Mouse (Mus musculus) brain, embryonic 18.5 days (tissue): ENCODE data around the gene Phlpp1.

Experiments used
- DNase-seq: peaks from one replicate; pipeline ENCODE4 v3.0.0-alpha.2; 2012; ENCODE audit warnings: low read depth, low spot score

Phlpp1 gene

DNA sequence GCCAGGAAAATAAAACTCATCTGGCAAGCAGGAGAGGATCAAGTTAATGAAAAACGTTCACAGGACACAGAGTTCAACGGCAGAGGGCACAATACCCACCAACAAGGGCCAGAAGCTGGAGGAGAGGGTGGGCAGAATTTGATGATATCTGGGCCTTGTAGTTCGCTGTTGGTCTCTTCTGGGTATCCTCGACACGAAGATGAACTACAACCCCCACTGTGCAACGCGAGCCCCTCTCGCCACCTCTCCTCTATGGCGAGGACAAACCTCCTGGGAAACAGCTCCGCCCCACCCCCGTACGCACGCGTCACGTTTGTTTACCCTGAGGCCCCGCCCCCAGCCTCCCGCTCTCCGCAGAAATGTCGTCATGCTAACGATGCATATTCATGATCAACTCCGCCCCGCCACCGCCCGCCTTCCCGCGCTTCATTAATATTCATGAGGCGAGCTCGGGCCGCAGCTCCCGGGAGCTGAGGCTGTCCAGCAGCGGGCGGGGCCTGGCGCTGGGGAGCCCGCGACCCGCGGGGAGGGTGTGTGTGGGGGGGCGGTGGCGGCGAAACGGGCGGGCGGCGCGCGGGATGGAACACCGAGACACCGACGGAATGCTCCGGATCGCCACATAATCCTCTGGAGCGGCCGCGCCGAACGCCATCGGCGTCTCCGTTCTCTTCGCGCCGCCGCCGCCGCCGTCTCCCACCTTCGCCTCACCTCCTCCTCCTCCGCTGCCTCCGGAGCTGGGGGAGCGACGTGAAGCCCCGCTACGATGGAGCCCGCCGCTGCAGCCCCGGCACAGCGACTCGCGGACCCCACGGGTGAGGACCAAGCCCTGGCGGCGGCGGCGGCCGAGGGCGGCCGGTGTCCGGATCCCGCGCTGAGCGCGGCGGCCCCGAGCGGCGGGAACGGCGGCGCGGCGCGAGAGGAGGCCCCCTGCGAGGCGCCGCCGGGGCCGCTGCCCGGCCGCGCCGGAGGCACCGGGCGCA lies at the start of gene Phlpp1:
Gene Phlpp1 (plus strand): TSS at position 512 of the 980 bp plus-strand sequence.
- peak; percentile 100 for DNase-seq

DNA sequence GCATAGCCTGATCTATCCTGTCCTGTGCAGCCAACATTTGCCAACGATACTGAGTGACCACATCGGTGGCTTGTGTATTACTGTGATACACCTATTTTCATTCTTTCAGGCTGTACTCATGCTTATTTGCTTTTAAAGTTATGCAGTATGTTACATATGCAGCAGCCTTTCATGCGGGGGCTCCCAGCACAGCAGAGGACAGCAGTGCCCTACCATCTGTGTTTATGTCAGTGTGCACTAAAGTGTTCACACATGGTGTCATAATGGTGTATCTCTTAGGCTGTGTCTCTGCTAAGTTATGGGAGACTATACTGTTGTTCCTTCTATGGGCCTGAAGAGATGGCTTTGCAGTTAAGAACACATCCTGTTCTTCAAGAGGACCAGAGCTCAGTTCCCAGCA lies 45.0 kb upstream of the Phlpp1 start:
- DNase-seq, result no peak

DNA sequence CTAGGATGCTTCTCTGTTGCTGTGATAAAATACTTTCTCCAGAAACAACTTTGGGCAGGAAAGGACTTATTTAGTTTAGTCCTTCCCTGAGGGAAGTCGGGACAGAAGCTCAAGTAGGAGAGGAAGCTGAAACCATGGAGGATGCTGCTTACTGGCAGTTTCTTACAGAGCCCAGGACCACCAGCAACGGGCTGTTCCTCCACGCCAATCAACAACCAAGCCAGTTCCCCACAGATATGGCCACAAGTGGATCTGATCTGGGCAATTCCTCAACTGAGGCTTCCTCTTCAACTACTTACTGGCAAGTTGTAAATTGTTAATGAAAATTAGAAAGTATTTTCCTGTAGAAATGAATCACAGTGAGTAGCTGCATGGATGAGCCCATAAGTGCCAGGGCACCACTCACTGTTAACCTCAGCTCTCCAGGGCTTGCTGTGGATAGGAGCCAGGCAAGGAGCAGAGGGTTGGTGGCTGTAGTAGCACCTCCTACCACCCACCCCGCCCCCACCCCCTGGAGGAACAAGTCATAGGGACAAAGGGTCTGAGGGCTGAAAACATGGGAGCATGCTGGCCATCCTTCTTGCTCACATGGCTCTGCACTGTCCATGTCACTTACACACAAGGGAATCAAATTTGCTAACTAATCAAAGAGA lies 39.7 kb upstream of the Phlpp1 start:
- no peak for DNase-seq

DNA sequence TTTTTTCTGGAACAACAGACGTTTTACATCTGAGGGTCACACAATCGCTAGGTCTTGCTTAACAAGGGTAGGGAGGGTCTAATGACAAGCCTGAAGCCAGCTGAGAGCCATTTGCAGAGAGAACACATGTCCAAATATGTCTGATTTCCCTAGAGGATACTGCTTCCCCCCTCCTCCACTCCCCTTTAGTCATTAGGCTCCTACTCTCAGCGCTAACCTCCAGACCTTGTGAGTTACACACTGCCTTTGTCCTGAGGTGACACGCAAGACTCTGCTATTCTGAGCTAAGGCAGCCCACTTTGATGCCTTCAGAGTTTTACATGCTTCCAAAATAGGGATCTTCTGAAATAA lies 39.2 kb upstream of the Phlpp1 start:
- DNase-seq, result no peak

DNA sequence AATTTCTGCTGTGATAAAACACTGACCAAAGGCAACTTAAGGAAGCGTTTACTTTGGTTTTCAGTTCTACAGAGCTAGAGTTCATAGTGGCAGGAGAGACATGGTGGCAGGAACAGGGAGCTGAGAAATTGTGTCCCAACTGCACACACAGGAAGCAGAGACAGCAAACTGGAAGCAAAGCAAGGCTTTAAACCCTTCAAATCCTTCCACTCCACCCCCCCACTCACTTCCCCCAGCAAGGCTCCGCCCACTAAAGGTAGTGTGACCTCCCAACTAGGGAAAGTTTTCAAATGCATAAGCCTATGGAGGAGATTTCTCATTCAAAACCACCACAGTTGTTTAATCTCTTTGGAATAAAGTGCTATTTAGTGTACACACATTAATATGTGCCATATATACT lies 32.9 kb upstream of the Phlpp1 start:
- no peak for DNase-seq

DNA sequence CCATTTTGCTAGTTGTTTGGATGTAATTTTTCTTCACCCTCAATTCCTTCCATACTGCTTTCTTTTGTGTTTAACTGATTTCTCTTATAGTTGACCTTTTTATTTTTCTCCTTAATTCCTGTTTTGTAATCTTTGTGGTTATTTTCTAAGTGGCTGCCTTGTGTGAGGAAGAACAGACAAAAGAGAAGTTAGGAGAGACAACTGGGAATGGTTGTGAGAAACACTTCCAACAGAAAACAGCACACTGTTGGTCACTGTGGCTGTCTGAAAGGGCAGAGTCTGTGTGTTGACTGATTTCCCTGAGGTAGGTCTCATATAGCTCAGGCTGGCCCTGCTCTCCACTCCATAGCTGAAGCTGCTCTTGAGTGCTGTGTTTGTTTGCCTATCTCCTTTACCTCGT lies 32.4 kb upstream of the Phlpp1 start:
- DNase-seq, result no peak

DNA sequence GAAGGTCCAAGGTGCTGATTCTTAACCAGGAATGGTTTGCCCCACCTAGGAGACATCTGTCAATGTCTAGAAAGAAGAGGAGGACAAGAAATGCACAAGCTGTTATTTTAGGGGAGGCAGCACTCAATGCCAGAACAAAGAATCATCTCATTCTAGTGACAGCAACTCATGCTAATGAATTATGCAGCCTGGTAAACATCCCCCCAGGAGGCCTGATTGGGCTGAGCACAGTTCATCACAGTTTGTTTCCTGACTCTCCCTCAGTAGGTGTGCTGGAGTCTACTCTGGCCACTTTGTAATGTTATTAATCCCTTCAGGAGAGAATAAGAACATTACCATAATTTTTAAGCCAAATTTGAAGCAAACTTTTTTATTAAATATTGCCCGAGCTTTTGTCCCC lies 29.5 kb upstream of the Phlpp1 start:
- DNase-seq, result no peak

DNA sequence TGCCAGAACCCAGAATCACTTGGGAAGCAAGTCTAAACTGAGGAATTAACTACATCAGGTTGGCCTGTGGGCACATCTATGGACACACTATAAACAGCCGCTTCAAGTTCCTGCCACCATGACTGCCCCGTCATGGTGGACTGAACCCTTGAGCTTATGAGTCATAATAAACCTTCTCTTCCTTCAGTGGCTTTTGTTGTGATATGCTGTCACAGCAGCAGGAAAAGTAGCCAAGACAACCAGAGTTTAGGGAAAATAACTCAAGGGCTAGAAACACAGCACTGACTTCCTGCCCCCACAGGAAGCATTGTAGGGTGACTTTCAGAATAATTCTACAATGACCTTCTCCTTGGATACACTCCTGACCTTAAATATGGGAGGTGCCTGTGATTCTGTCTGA lies 27.0 kb upstream of the Phlpp1 start:
- DNase-seq, result no peak

DNA sequence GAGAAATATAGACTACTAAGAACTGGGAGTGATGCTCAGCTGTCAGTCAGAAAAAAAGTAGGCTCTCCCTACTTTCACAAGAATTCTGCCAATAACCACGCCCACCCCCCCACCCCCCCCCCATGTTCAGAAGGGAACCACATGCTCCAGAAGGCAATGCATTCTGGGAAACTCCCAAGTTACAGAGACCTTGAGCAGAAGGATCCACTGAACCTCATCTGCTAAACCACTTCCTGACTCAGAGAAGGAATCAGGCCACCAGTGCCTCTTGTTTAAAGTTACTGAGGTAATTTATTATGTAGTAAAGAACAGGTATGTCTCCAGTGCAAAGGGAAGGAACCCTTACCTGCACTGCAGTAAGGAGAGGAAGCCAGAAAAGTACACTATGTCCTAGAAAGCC lies 26.5 kb upstream of the Phlpp1 start:
- no peak for DNase-seq

DNA sequence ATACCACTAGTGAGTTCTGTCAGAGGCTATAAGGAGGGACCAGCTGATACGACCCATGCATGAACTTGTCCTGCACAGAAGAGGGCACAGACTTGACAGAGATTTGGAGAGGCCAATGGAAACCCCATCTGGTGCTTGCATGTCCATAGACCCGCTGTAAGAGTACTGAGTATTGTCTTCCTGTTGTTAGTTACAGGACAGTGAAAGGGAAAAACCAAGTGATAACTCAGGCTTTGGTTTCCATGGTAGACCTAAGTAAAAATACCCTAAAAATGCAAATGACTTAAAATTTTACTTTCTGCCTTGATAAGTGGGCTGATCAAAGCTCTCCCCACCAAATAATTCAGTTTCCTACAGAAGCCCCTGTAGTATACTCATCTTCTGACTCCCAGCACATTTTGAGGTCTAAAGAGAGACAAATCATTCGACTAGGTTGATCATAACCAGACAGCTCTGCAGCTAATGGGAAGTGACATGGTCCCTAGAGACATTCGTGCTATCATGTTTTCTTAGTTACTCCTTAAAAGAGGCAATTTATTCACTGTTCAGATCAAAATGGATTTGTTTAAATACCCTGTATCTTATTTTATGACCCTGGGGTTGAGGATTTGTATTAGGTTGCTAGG lies 25.9 kb upstream of the Phlpp1 start:
- no peak for DNase-seq

DNA sequence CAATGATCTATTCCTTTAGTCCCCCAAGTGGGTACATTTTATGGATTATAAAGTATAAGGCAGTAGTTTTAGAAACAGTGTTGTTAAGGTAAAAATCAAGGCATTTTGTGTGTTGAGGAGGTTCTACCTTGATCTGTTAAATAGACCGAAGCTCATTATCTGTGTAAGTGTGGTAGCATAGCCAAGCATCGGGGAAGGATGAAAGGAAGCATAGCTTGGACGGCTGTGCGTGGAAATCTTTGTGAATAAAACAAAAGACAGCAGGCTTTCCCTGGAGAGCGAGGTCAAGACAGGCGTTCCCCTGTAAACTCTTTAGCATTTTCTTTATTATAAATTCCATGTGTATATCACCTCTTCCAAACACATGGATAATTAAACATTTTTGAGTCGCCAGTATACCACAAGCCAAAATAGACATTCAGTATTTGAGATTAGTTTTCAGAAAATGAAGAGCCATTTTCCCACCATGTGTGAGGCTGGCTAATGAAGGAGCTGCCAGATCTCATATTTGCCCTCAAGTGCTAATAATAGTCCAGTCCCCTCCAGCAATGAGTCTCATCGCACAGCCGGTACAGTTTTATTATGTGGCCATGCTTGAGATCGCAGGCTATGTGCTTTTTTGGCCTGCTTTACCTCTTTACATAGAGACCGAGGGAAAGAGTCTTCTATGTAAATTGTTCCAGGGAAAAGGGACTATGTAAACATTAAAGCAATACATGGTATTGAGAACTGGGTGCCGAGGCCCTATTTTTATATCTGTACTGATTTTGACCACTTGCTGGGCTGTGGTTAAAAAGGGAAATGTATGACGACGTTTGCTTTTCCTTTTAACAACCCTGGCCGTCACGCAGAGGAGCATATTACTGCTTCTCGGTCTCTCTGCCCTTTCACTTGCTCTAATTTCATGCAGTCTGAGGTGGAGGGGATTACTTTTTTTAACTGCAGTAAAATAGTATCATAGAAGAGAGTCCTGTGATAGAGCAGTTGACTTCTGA lies 22.9 kb upstream of the Phlpp1 start:
- no peak for DNase-seq

DNA sequence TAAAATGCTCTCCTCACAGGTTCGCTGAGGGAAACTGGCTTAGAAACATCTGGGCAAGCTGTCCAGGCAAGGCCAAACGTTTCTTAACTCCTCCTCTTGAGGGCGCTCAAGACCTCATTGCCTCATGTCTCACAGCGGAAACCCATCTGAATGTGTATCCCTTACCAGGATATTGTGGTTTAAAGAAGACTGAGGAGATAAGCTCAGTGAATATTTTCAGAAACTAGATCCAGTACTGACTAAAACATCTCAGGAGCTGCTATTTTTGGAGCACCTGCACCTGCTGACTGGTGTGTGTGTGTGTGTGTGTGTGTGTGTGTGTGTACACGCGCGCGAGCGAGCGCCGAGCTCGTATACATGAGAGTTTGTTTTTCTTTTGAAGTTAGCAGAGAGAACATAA lies 19.7 kb upstream of the Phlpp1 start:
- no peak for DNase-seq

DNA sequence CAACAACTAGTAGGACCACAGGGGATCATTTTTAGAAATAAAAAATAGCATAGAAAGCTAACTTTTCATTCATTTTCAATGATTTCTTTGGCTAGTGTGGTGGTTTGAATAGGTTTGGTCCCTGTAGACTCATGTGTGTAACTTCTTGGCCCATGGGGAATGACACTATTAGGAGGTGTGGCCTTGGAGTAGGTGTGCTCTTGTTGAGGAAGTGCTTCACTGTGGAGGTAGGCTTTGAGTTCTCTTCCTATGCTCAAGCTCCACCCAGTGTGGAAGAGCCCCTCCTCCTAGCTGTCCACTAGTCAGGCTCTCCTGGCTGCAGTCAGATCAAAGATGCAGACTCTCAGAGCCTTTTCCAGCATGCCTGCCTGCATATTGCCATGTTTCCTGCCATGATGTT lies 18.8 kb upstream of the Phlpp1 start:
- DNase-seq, result no peak

DNA sequence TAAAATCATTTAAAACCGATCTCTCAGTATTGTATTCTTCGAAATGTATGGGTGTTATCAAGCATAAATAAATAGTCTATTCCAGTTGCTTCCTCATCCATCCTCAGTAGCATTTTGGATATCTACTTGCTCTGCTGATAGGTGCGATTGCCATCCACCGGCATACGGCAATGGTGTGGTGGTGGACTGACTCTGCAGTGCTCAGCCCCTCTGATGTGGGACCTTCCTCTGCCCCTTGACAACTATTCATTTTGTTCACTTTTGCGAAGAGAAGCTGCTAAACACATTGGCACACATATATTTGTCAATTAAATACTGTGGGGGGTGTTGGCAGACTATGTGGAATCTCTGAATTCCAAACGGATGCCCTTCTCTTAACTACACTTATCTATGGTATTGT lies 17.0 kb upstream of the Phlpp1 start:
- no peak for DNase-seq

DNA sequence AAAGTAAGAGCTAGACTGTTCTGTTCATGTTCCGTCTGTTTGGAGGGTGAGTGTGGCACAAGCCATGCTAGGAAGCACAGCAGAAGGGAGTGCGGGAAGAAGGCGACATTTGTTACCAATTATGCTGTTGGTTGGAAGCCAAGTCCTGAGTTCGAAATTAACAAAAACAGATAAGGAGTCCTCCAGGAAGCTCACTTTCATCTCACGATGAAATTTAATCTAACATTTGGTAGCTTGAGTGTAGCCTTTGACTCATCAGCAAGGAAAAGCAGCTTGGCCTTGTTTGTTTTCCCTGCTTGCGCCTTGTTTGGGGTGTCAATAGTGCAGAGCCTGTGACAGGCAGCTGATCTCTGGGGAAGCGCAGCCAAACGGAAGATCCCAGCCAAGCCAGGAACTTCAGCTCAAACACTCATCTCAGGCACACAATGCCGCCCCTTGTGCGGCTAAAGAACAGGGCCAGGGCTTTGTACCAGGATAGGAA lies 16.4 kb upstream of the Phlpp1 start:
- no peak for DNase-seq

DNA sequence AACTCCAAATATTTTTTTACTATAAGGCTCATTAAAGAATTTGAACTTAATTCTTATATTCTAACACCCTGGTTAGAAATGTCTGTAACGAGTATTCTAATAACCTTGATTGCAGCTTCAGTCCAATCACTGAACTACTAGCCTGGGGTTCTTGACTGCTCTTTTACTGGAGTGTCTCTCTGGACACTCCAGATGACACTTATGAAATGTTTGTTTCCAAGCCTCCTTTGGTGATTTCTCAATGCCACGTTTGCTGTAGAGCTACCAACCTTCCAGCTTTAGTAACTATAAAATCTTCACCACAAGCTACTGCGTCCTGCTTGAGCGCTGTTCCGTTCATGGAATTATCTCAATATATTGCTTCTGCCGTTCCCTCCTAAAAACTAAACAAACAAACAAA lies 15.8 kb upstream of the Phlpp1 start:
- DNase-seq, result no peak

DNA sequence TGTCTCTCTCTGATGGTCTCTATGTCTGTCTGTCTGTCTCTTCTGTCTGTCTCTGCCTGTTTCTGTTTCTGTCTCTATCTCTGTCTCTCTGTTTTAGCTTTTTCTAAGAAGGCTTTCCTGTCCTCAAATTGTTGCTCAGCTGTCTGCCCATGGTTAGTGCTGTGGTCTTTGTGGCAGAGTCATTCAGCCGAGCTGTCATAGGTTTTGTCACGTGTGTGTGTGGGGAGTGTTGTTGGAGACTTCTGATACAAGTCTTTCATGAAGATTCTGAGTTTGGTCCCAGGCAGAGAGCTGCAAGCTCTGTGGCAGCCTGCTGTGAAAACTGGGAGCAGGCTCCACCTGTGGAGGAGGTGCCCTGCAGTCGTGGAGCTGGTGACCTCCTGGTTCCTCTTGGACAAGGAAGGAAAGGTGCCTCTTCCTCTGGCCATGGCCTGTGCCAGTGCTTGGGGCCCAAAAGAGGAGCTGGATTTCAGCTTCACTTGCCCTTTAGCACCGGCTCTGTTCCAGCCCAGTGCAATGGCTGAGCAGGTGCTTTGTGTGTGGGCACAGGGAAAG lies 13.5 kb upstream of the Phlpp1 start:
- no peak for DNase-seq

DNA sequence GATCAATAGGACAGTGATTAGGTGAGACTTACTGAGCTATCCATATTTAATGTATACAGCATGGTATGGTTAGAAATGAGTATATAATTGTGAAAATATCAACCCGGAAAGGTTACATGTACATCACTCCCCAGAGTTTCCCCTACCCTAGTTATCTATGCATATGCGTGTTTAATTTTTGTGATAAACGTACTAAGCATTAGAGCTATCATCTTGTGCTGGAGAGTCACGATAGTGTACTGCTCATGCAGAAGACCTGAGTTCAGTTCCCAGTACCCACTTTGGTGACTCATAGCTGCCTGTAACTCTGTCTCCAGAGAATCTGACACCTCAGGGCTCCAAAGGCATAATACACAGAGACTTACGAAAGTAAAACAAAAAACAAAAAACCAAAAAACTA lies 11.9 kb upstream of the Phlpp1 start:
- DNase-seq, result no peak

DNA sequence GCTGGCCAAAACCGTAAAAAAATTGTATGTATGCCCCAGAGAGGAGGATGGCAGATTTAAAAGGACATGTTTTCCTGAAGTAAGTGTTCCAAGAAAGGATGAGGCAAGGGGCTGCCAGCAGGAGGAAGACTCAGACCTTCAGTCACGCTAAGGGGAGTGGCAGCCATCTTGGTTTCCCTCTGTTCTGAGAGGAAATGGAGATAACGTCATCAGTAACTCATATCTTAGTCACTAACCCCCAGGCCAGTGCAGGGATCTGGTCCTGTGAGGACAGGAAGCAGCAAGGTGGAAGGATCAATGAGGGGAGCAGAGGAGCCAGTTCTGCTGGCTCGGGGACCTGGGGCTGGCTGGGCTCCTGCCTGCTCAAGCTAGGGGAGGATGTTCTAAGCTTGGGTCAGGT lies 10.6 kb upstream of the Phlpp1 start:
- no peak for DNase-seq

DNA sequence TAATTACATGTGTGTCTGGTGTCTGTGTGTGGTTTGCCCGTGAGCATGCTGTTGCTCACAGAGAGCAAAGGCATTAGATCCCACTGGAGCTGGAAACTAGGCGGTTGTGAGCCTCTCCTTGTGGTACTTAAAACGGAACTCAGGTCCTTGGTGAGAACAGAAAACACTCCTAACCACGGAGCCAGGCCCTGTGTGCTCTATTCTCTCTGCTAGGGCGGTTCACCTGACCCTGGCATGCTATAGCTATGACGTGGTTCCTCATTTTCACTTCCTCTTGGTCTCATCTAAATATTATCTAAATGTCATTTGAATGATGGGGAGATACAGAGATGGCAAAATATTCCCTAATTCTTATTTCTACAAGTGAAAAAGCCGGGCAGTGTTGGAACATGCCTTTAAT lies 9.0 kb upstream of the Phlpp1 start:
- no peak for DNase-seq

DNA sequence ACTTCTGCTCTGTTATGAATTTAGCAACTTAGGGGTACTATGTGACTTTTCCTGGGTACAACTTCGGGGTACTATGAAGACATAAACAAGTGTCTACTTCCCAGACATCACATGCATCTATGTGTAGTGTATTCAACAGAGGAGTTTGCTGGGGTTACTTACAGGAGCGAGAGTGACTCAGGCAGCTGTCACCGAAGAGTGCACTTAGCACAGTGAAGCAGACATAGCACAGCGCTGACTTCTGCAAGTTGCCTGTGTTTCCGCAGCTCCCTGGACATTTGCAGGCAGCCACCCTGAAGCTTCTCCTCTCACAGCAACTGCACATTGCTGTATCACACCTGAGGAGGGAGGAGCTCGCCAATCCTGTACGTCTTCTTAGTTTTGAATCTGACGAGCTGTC lies 8.2 kb upstream of the Phlpp1 start:
- DNase-seq, result no peak
